Mouse (Mus musculus) CH12.LX (cell line): ENCODE data around the gene Reps1.
A peak's percentile ranks its signal among the peaks of the same experiment; 100 is the strongest.

Experiments used
- CHD2 ChIP-seq: IDR thresholded peaks from 2 replicates; pipeline ENCODE4 v1.6.1; 2011; ENCODE audit warnings: low read length, improper control_type of control experiment
- CTCF ChIP-seq, 2 experiments: IDR thresholded peaks in 1 of 2; conservative IDR thresholded peaks in 1 of 2; 2 replicates each; pipeline ENCODE4 v1.5.1; 2011 to 2012; ENCODE audit warnings: low read depth in 2 of 2, low read length in 2 of 2, improper control_type of control experiment in 1 of 2, inconsistent platforms in 1 of 2, mild to moderate bottlenecking in 1 of 2, moderate library complexity in 1 of 2
- EP300 ChIP-seq: IDR thresholded peaks from 2 replicates; pipeline ENCODE4 v1.6.1; 2011; ENCODE audit warnings: low read length, improper control_type of control experiment
- ETS1 ChIP-seq: conservative IDR thresholded peaks from 2 replicates; pipeline ENCODE4 v1.6.1; 2012; ENCODE audit warnings: low read depth, mild to moderate bottlenecking, inconsistent platforms, low read length, improper control_type of control experiment, moderate library complexity
- IRF4 ChIP-seq: IDR thresholded peaks from 2 replicates; pipeline ENCODE4 v1.6.1; 2014; ENCODE audit warnings: low read depth, mild to moderate bottlenecking, inconsistent platforms, low read length, improper control_type of control experiment
- MEF2A ChIP-seq: IDR thresholded peaks from 2 replicates; pipeline ENCODE4 v1.6.1; 2014; ENCODE audit warnings: low read depth, mild to moderate bottlenecking, inconsistent platforms, low read length, improper control_type of control experiment, borderline replicate concordance
- NELFE ChIP-seq: IDR thresholded peaks from 2 replicates; pipeline ENCODE4 v1.6.1; 2011; ENCODE audit warnings: low read depth, low read length, improper control_type of control experiment
- POLR2A ChIP-seq: IDR thresholded peaks from 2 replicates; pipeline ENCODE4 v1.6.1; 2011; ENCODE audit warnings: low read depth, mild to moderate bottlenecking, improper control_type of control experiment, low read length
- TBP ChIP-seq: conservative IDR thresholded peaks from 2 replicates; pipeline ENCODE4 v1.6.1; 2011; ENCODE audit warnings: low read depth, low read length, improper control_type of control experiment
- TCF12 ChIP-seq: IDR thresholded peaks from 2 replicates; pipeline ENCODE4 v1.6.1; 2014; ENCODE audit warnings: low read depth, mild to moderate bottlenecking, inconsistent platforms, low read length, improper control_type of control experiment

DNA sequence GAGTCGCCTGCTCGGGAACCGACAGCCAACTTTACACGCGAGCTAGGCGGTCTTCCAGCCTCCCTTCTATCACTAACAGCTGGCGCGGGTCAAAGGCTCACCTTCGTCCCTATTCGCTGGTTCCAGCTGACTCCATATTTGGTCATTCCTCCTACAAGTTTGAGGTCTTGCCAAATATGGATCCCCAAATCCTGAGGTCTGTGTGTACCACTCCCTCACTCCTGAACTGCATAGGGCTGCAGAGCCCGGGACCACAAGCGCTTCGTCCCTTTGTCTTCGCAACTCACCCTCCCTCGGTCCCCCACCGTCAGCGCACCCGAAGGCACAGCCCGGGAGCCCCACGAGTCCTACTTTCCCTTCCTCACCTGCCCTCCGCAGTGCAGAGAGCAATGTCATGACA, 33.3 kb upstream of the Reps1 start:
- TF ChIP-seq CTCF (conservative IDR thresholded peaks at IDR 0.05 in 1 of 2, IDR thresholded peaks at IDR 0.05 in 1 of 2; ENCODE audit: low read depth in 2 of 2, low read length in 2 of 2) (no peak), NELFE (no peak), IRF4 (peak; percentile 6; the same call in 1 of the 2 replicates), MEF2A (no peak), TCF12 (no peak), POLR2A (no peak), CHD2 (no peak), ETS1 (no peak), TBP (no peak), EP300 (no peak)
